Mouse (Mus musculus) myocyte (in vitro differentiated cells): ENCODE measurements around the gene Styx. TPM values are rescaled to one million over a fixed set of nuclear protein-coding genes. Genes with fewer than 3 reads are reported as not detected.

Experiments
- H3K27me3 ChIP-seq: one replicate; pipeline ENCODE4 v1.6.1; 2011; ENCODE audit not compliant: control insufficient read depth, insufficient read depth, insufficient read length
- H3K36me3 ChIP-seq: one replicate; pipeline ENCODE4 v1.6.1; 2011; ENCODE audit not compliant: control insufficient read depth, insufficient read depth
- H3K4me2 ChIP-seq: one replicate; pipeline ENCODE4 v1.6.1; 2011; ENCODE audit warnings: low read depth, control low read depth
- H3K4me3 ChIP-seq: one replicate; pipeline ENCODE4 v1.5.1; 2011; ENCODE audit warnings: mild to moderate bottlenecking, control low read depth, moderate library complexity
- H3K79me2 ChIP-seq: one replicate; pipeline ENCODE4 v1.6.1; 2011; ENCODE audit not compliant: control insufficient read depth, insufficient read depth
- H3ac ChIP-seq: one replicate; pipeline ENCODE4 v1.6.1; 2011; ENCODE audit not compliant: control insufficient read depth, insufficient read length
- CEBPB ChIP-seq: IDR thresholded peaks from 2 replicates; pipeline ENCODE4 v1.6.1; 2011; ENCODE audit warnings: mild to moderate bottlenecking, moderate library complexity; ENCODE audit not compliant: poor library complexity, insufficient read depth, severe bottlenecking
- E2F4 ChIP-seq: IDR thresholded peaks from one replicate; pipeline ENCODE4 v1.6.1; 2011; ENCODE audit warnings: mild to moderate bottlenecking, control low read depth, moderate library complexity; ENCODE audit not compliant: insufficient read depth
- MAX ChIP-seq: IDR thresholded peaks from one replicate; pipeline ENCODE4 v1.6.1; 2011; ENCODE audit warnings: low read depth, mild to moderate bottlenecking, control low read depth
- MYOD1 ChIP-seq, 3 experiments: IDR thresholded peaks; one replicate each; pipeline ENCODE4 v1.6.1; 2011; ENCODE audit warnings: control low read depth in 2 of 3, low read depth in 2 of 3, mild to moderate bottlenecking in 2 of 3, moderate library complexity in 1 of 3; ENCODE audit not compliant: insufficient read length in 2 of 3, control insufficient read depth in 1 of 3
- MYOG ChIP-seq, 3 experiments: IDR thresholded peaks; one replicate each; pipeline ENCODE4 v1.6.1; 2011; ENCODE audit warnings: control low read depth in 2 of 3, low read depth in 2 of 3, mild to moderate bottlenecking in 2 of 3; ENCODE audit not compliant: insufficient read length in 2 of 3, control insufficient read depth in 1 of 3, insufficient read depth in 1 of 3
- POLR2A ChIP-seq: IDR thresholded peaks from one replicate; pipeline ENCODE4 v1.6.1; 2011; ENCODE audit warnings: low read depth, mild to moderate bottlenecking, control low read depth, moderate library complexity; ENCODE audit not compliant: insufficient read length
- POLR2AphosphoS2 ChIP-seq: IDR thresholded peaks from one replicate; pipeline ENCODE4 v1.6.1; 2011; ENCODE audit warnings: low read depth, control low read depth; ENCODE audit not compliant: insufficient read length
- REST ChIP-seq: IDR thresholded peaks from one replicate; pipeline ENCODE4 v1.6.1; 2011; ENCODE audit warnings: mild to moderate bottlenecking, control low read depth, moderate library complexity; ENCODE audit not compliant: insufficient read depth, insufficient read length
- SRF ChIP-seq: IDR thresholded peaks from one replicate; pipeline ENCODE4 v1.6.1; 2011; ENCODE audit warnings: low read depth; ENCODE audit not compliant: control insufficient read depth, insufficient read length
- TCF12 ChIP-seq: IDR thresholded peaks from one replicate; pipeline ENCODE4 v1.6.1; 2011; ENCODE audit warnings: mild to moderate bottlenecking, control low read depth; ENCODE audit not compliant: poor library complexity, insufficient read depth, severe bottlenecking
- TCF3 ChIP-seq: IDR thresholded peaks from one replicate; pipeline ENCODE4 v1.6.1; 2011; ENCODE audit warnings: low read depth, control low read depth; ENCODE audit not compliant: insufficient read length
- USF1 ChIP-seq: IDR thresholded peaks from one replicate; pipeline ENCODE4 v1.6.1; 2011; ENCODE audit warnings: low read depth, mild to moderate bottlenecking, control low read depth, moderate library complexity
- polyA plus RNA-seq: library from polyadenylated mRNA; unstranded; fragments of >200 nt; fragmentation: generic; extraction: Trizol; gene quantifications from one replicate; pipeline ENCODE4 v1.2.1, GENCODE M21; 2012; ENCODE audit warnings: missing spikeins

Gene Styx
- polyA plus RNA-seq, 1 experiment = 6.3 TPM

DNA sequence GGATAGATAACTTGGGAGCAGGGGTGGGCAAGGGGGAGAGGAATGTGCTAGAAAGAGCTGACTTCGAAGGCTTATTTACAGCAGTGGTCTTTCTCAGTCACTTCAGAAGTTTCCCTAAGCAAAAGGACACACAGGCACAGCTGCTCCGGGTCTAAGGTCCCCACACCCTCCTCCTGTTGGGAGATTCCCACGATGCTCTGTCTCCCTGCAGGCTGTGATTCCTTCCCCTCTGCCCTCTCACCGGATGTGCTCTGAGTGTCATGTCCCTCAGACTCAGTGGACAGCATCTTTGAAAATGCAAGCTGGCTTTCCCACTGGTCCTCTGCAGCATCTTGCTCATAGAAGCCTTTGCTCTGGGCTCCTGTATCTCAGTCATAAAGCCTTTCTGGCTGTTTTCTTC lies 101.3 kb downstream of the Styx start:
- Histone ChIP-seq H3ac (no peak overlapping the region), H3K27me3 (no peaks in the 10 kb centered on the region), H3K4me3 (no peak overlapping the region), H3K36me3 (no peaks in the 10 kb centered on the region), H3K4me2 (no peak overlapping the region), H3K79me2 (no peaks in the 10 kb centered on the region)
- no peak for TF ChIP-seq MAX
- TF ChIP-seq TCF3 = no peak
- TF ChIP-seq MYOD1 (IDR thresholded peaks at IDR 0.05; ENCODE audit: control insufficient read depth in 1 of 3, insufficient read length in 2 of 3, low read depth in 2 of 3) = peak in 1 of 3 experiments; percentile 35
- TF ChIP-seq POLR2AphosphoS2 = no peak
- TF ChIP-seq MYOG (IDR thresholded peaks at IDR 0.05; ENCODE audit: control insufficient read depth in 1 of 3, insufficient read depth in 1 of 3, insufficient read length in 2 of 3, low read depth in 2 of 3) = no peak

DNA sequence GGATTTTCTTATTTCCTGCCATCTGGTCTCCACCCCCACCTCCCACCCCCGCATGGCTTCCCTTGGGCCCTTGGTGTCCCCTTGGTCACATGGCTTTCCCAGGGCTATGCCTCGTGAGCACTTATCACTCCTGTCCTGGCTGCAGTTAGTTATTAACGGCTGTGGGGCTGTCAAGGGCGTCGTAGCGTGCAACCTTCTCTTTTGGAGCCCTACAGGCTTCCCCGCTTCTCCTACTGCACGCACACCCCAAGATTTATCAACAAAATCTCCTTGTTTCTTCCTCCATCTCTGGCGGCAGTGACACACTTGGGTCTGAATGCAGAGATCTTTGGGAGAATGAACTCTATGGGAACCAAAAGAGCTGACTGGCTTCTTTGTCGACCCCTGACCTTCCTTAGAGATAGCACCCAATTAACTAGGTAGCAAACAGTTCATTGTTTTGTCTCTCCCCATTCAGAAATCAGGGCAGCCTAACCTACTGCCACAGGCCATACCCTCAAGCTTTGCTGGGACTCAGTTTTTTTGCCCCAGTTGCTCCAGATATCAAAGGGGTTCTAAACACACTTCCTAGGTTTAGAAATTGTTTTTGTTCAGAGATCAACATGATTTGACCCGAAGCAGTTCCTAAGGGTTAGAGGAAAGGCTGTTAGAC lies 102.1 kb downstream of the Styx start:
- H3K36me3 ChIP-seq = peaks cover 3% of the 10 kb centered on the region
- no peaks in the 10 kb centered on the region for H3K27me3 ChIP-seq
- H3K4me2 ChIP-seq = no peak overlapping the region
- TF ChIP-seq POLR2A = no peak
- TF ChIP-seq TCF3 = no peak
- TF ChIP-seq POLR2AphosphoS2 = no peak
- no peak for TF ChIP-seq MYOG (IDR thresholded peaks at IDR 0.05; ENCODE audit: control insufficient read depth in 1 of 3, insufficient read depth in 1 of 3, insufficient read length in 2 of 3, low read depth in 2 of 3)
- H3K4me3 ChIP-seq = no peak overlapping the region
- no peak overlapping the region for H3ac ChIP-seq
- H3K79me2 ChIP-seq = no peaks in the 10 kb centered on the region

DNA sequence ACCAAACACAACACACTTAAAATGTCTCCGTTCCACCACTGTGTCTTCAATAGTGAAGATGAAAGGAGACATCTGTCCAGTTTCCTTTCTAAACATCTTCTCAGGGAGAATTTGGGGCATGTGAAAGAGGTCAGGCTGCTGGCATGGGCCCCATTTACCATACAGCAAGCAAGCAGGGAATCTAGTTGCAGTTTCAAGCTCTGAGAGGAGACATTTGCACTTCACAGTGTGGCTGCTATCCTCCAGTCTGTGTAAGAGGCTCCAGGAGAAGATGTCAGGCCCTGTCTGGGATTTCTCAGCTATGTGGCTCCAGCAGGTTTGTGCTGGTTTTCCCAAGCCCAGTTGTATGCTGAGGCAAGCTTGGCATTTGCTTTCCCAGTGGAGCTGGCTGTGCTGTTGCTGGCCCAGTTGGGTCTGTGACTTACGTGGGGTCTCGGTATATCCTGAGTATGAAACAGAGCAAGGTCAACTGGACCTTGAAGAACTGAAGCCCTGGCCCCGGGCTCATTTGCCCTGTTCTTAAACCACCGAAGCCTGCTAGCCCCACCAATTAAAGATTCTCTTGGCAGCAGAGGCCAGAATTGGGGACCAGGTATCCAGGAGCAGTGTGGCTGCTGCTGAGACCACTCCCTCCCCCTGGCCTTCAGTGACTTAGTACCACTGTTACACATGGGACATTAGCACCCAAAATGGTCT lies 102.8 kb downstream of the Styx start:
- Histone ChIP-seq H3ac (no peak overlapping the region), H3K4me3 (no peak overlapping the region), H3K79me2 (no peaks in the 10 kb centered on the region), H3K36me3 (peaks cover 3% of the 10 kb centered on the region), H3K4me2 (no peak overlapping the region), H3K27me3 (no peaks in the 10 kb centered on the region)
- TF ChIP-seq POLR2A (no peak), CEBPB (no peak)

DNA sequence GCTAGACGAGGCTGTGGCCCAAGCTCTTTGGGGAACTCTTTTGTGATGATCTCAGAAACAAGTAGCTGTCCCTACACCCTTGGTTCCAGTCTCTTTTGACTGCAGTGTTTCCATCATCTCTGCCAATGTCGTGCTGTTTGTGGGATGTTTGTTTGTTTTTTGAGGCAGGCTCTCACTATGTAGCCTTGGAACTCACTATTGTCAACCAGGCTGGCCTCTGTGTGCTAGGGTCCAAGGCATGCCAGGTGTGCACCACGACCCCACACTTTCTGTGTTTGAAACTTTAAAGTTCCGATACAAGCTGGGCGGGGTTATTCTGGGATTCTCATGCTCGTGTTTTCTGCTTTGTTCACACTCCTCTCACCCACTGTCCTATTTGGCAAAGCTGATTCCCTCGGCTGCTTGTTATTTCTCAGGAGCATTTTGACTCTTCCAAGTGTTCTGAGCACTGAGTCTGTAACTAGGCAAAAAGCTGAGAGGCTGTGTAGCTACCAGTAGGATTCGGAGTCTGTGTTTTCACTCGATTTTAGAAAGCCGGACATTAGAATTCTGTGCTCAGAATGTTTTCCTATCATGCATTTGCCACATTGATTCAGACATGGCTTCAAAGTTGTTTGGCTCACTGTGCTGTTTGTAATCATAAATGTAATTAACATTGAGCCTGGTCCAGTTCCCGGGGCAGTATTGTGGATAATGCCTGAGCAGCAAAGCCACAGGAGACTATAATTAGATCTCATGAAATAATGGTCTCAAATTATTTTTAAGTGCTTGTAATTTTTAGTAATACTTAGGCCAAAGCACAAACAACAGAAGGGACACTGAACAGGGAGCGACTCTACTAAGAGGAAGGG lies 105.0 kb downstream of the Styx start:
- Histone ChIP-seq H3K4me2 (no peak overlapping the region), H3K27me3 (no peaks in the 10 kb centered on the region), H3ac (no peak overlapping the region), H3K4me3 (no peak overlapping the region), H3K79me2 (no peaks in the 10 kb centered on the region), H3K36me3 (peaks cover 15% of the 10 kb centered on the region)
- TF ChIP-seq TCF12 (no peak), POLR2A (no peak), CEBPB (no peak), SRF (no peak), MYOG (IDR thresholded peaks at IDR 0.05; ENCODE audit: control insufficient read depth in 1 of 3, insufficient read depth in 1 of 3, insufficient read length in 2 of 3, low read depth in 2 of 3) (no peak), TCF3 (no peak), POLR2AphosphoS2 (no peak), E2F4 (no peak), USF1 (no peak), MAX (no peak), REST (no peak)

DNA sequence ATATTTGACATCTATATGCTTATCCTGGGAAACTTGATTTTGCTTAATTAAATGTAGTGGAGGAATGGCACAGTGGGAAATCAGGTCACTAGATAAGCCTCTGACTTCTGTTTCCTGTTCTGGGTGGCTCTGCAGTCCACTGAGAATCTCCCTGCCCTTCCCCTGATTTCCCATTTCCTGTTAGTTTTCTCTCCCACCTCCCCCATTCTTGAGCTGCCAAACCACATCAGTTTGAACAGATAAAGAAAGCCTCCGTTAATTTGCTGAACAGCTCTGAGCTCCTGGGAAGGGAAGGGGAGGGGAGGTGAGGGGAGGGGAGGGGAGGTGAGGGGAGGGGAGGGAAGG lies 105.6 kb downstream of the Styx start:
- TF ChIP-seq SRF (no peak), POLR2AphosphoS2 (no peak), REST (no peak), TCF3 (no peak), CEBPB (no peak), MAX (no peak), USF1 (no peak), POLR2A (no peak)

More for the DNA sequence above, 105.6 kb downstream of the Styx start:
- H3K27me3 ChIP-seq = no peaks in the 10 kb centered on the region
- H3K4me3 ChIP-seq = no peak overlapping the region
- H3ac ChIP-seq = no peak overlapping the region
- no peak overlapping the region for H3K4me2 ChIP-seq
- no peaks in the 10 kb centered on the region for H3K79me2 ChIP-seq
- H3K36me3 ChIP-seq = peaks cover 21% of the 10 kb centered on the region
